Mouse (Mus musculus) heart, adult 2 months (tissue): ENCODE results near the gene Slc12a8.

ENCODE experiments used
- CTCF ChIP-seq: fragments of 200-600 bp; IDR thresholded peaks from 2 replicates; pipeline ENCODE4 v1.8.1; 2022; ENCODE audit warnings: antibody characterized with exemption, mild to moderate bottlenecking, moderate library complexity
- POLR2A ChIP-seq: fragments of 200-500 bp; IDR thresholded peaks from 2 replicates; pipeline ENCODE4 v1.6.1; 2011; ENCODE audit warnings: mild to moderate bottlenecking, low read depth, low read length, control low read depth; ENCODE audit not compliant: insufficient read depth

DNA sequence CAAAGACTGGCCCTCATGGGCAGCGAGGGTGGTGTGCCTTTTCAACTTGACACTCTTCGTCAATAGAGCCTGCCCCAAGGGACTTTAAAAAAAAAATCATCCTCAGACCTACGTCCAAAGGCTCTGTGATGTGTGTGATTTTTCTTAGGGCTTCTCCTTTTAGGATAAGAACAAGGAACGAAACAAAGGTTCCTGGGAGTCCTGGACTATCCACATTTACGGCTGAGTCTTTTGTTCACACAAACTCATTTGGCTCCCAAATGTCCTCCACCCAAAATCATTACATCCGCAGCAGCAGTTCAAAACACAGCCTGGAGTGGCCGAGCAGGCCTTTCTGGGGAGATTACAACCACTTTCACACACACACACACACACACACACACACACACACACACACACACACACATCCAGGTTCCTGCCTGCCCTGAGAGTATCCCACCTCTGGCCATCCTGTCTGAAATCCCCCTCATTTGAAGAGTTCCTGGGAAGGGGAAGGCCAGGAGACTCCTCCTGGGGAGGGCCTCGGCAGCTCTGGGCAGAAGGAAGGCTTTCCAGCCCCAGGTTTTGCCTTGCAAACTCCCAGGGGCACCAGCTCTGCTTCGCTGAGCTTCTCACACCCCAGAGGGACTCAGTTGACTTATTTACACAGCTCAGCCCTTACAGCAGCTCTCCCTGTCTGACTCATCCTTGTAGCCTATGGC, 180.6 kb downstream of the Slc12a8 start:
- TF ChIP-seq POLR2A = no peak
- TF ChIP-seq CTCF = no peak
